Mouse (Mus musculus): ENCODE data around the gene Prkar2a.

GRCm38 (mm10) chr9:108798508-108799075, 109.5 kb downstream of the Prkar2a start:
- TF ChIP-seq POLR2A (IDR thresholded peaks at IDR 0.05; ENCODE audit: borderline replicate concordance, insufficient read depth, low read length): no peak
- TF ChIP-seq CTCF (IDR thresholded peaks at IDR 0.05; ENCODE audit: borderline replicate concordance, insufficient read depth, low read depth, low read length): no peak
